Mouse (Mus musculus): ENCODE measurements around the gene Chst11.

DNA sequence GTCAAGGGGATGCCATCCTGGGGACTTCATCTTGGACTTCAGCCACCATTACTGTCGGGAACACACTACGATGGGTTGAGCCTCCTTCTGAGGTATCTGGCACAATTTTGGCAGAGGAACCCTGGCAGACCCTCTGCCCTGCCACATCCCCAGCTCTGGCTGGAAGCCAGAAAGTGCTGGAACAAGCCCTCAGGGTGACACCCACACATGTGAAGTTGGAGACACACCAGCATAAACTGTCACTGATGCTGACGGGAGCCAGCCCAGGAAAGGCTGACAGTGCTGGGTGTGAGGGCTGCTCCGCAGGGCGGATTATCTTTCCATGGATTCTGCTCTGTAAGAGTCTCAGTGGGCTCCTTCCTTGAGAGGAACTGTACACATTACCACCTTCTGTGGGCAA is 201.7 kb downstream of the Chst11 start:
- TF ChIP-seq CTCF (IDR thresholded peaks at IDR 0.05; ENCODE audit: borderline replicate concordance, insufficient read depth, low read depth, low read length) (no peak), POLR2A (IDR thresholded peaks at IDR 0.05; ENCODE audit: borderline replicate concordance, insufficient read depth, low read length) (no peak)
